Mouse (Mus musculus) lung, embryonic 16.5 days (tissue): ENCODE data around the gene Stoml2. TPM values are rescaled to one million over a fixed set of nuclear protein-coding genes. Genes with fewer than 3 reads are reported as not detected.
"Not testable (repeated sequence)": the region's sequence is repeated elsewhere in the genome, so short reads cannot be mapped to it uniquely, and the experiment has no call there.

Experiments used
- ATAC-seq: fragments of 200-750 bp; cut with Nextera tagmentation; 2 replicates; pipeline ENCODE4 v1.8.0; 2017; ENCODE audit warnings: low read depth, mild to moderate bottlenecking, moderate library complexity
- H3K27ac ChIP-seq: fragments of 300-500 bp; sonication (generic); 2 replicates; pipeline ENCODE4 v1.5.1; 2014; ENCODE audit warnings: mild to moderate bottlenecking, control low read depth, low read length
- H3K27me3 ChIP-seq: fragments of 300-500 bp; sonication (generic); 2 replicates; pipeline ENCODE4 v1.6.1; 2014; ENCODE audit warnings: low read depth, low read length, mixed read lengths; ENCODE audit not compliant: control insufficient read depth, insufficient read depth
- H3K36me3 ChIP-seq: fragments of 300-500 bp; sonication (generic); 2 replicates; pipeline ENCODE4 v1.6.1; 2014; ENCODE audit warnings: low read length; ENCODE audit not compliant: control insufficient read depth, insufficient read depth
- H3K4me1 ChIP-seq: fragments of 300-500 bp; sonication (generic); replicated peaks from 2 replicates; pipeline ENCODE4 v1.6.1; 2014; ENCODE audit warnings: low read length, mixed read lengths; ENCODE audit not compliant: control insufficient read depth, insufficient read depth
- H3K4me2 ChIP-seq: fragments of 300-500 bp; sonication (generic); 2 replicates; pipeline ENCODE4 v1.6.1; 2014; ENCODE audit warnings: low read depth, low read length, control low read depth
- H3K4me3 ChIP-seq: fragments of 300-500 bp; sonication (generic); 2 replicates; pipeline ENCODE4 v1.5.1; 2014; ENCODE audit warnings: mild to moderate bottlenecking, low read length, control low read depth
- H3K9ac ChIP-seq: fragments of 300-500 bp; sonication (generic); 2 replicates; pipeline ENCODE4 v1.6.1; 2014; ENCODE audit warnings: low read length, control low read depth
- H3K9me3 ChIP-seq: fragments of 300-500 bp; sonication (generic); 2 replicates; pipeline ENCODE4 v1.6.1; 2016; ENCODE audit warnings: low read length; ENCODE audit not compliant: control insufficient read depth
- WGBS: fragments of 180-500 bp; shearing (Covaris S2); extraction: QIAGEN DNeasy Blood & Tissue Kit; methylation state at CpG from one replicate; pipeline ENCODE4 v1.1.7; 2014; 5-methylcytosine and 5-hydroxymethylcytosine counted together
- polyA plus RNA-seq: library from polyadenylated mRNA; unstranded; fragments of >200 nt; fragmentation: Nextera tagmentation; extraction: Ambion mirVana; gene quantifications from 2 replicates; pipeline ENCODE4 v1.2.1, GENCODE M21; 2015

Stoml2 gene
- polyA plus RNA-seq, 1 experiment from 2014 or later = 286 TPM

DNA sequence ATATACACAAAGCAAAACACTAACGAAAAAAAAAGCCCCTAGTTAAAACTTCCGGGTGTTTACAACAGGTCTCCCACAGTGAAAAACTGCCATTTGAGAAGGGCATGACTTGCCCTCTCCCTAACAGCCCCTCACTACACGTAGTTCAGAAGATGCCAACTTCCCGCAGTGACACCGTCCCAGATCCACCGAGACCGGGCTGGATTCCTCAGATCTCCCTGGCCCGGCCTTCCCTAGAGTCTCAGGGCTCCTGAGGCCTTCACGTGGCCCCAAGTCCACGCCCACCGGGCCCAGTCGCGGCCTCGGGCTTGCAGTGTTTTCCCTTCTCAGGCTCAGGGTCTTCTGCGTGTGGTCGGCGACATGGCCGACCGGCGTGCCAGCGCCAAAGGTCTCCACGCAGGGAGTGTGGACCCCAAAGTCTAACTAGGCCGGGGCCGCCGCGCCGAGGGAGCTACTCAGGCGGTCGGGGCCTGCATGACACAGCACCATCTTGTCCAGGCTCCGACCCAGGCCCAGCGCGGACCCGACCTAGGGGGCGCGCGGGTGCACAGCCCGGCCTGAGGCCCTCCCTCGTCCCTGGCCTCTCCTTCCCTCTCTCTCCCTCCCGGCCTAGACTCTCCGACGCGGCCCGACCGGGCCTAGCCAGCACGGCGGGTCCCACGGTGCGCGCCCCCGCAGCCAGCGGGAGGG lies 31.9 kb downstream of the Stoml2 start:
- WGBS = 0% methylated on average over 38 of the region's 51 CpGs
- H3K9me3 ChIP-seq = no peaks in the 10 kb centered on the region

DNA sequence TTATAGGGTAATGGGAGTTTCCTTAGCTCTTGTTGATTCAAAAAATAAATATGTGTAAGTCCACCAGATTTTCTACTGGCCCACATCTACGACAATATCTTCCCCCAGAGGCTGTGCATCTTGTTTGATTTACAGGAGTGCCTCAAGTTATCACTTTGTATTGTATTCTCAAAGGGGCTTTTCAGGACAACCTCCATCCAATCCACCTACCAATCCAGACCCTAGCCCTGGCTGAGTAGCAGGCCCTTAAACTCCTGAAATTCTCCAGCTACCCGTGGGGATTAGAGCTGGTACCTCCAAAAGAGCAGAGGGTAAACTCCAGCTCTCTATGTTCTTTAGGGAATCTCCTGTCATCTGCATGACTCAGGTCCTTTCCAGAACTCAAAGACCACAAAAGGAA lies 33.5 kb downstream of the Stoml2 start:
- no peak for ATAC-seq
- Histone ChIP-seq H3K9me3 (no peaks in the 10 kb centered on the region), H3K36me3 (peaks cover 24% of the 10 kb centered on the region), H3K9ac (0 out of 2 replicates have a peak overlapping the region, but pooled peaks have one; percentile 21), H3K4me1 (peaks cover 19% of the 10 kb centered on the region), H3K27me3 (no peaks in the 10 kb centered on the region), H3K4me3 (peak overlapping the region; percentile 95), H3K27ac (no peak overlapping the region), H3K4me2 (peak overlapping the region; percentile 87)
- 42% methylated on average over 2 of the region's 2 CpGs for WGBS

More for the DNA sequence above, 31.9 kb downstream of the Stoml2 start:
- Histone ChIP-seq H3K4me3 (peak overlapping the region; percentile 95), H3K27ac (peak overlapping the region; percentile 99), H3K4me1 (peaks cover 19% of the 10 kb centered on the region), H3K27me3 (no peaks in the 10 kb centered on the region), H3K4me2 (peak overlapping the region; percentile 87), H3K9ac (peak overlapping the region; percentile 97), H3K36me3 (peaks cover 11% of the 10 kb centered on the region)
- peak; percentile 86 for ATAC-seq

DNA sequence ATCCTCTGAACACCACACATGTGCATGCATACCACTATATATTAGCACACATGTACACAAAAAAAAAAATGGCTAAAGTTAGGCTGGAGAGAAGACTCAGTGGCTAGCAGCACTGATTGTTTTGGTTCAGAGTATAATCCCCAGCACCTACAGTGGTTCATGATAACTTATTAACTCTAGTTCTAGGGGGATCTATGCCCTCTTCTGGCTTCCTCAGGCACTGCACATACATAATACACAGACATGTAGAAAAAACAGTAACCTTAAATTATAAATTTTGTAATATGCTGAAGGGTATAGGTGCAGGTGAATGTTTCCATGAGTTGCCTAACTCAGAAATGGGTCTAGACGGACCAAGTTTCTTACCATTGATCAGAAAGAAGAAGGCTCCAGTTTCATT lies 43.2 kb downstream of the Stoml2 start:
- H3K4me1 ChIP-seq = no peaks in the 10 kb centered on the region
- H3K9me3 ChIP-seq = no peaks in the 10 kb centered on the region
- H3K4me3 ChIP-seq = no peak overlapping the region
- H3K27ac ChIP-seq = no peak overlapping the region
- no peak overlapping the region for H3K4me2 ChIP-seq
- H3K9ac ChIP-seq = no peak overlapping the region
- no peaks in the 10 kb centered on the region for H3K27me3 ChIP-seq
- peaks cover 81% of the 10 kb centered on the region for H3K36me3 ChIP-seq
- 90% methylated on average over 1 of the region's 1 CpGs for WGBS
- no peak for ATAC-seq

DNA sequence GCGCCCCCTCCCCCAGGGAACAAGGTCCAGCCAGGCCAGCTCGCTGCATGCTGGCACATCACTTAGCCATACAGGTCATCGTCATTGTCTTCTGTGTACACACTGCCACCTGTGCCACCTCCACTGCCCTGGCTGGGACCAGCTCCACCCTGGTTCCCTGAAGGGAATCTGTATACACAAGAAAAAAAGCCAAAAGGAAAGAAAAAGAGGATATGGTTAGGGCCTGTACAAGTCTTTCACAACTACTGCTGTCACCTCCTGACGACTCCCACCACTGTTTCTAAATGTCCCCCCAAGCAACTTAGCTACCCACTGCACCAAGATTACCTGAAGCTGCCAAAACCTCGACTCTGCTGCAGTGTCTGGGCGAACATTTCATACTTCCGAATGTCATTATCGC lies 51.0 kb downstream of the Stoml2 start:
- not testable (repeated sequence) for H3K9me3 ChIP-seq, H3K4me1 ChIP-seq, ATAC-seq, H3K27ac ChIP-seq, H3K4me2 ChIP-seq, H3K27me3 ChIP-seq, H3K9ac ChIP-seq, H3K4me3 ChIP-seq
- peaks cover 43% of the 10 kb centered on the region for H3K36me3 ChIP-seq
- 89% methylated on average over 7 of the region's 8 CpGs for WGBS

DNA sequence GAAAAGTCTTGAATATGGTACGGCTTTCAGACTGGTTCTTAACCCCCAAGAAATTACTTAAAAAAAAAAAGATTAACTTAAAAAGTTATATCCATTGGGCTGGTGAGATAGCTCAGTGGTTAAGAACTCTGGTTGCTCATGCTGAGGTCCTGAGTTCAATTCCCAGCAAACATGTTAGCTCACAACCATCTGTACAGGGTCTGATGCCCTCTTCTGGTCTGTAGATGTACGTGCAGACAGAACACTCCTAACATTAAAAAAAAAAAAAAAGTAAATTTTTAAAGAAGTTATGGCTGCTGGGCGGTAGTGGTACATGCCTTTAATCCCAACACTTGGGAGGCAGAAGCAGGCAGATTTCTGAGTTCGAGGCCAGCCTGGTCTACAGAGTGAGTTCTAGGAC lies 53.4 kb downstream of the Stoml2 start:
- Histone ChIP-seq H3K4me1 (no peaks in the 10 kb centered on the region), H3K9me3 (no peaks in the 10 kb centered on the region), H3K4me2 (no peak overlapping the region), H3K36me3 (peaks cover 23% of the 10 kb centered on the region), H3K27me3 (no peaks in the 10 kb centered on the region), H3K27ac (no peak overlapping the region), H3K9ac (no peak overlapping the region), H3K4me3 (no peak overlapping the region)
- WGBS = 87% methylated on average over 4 of the region's 4 CpGs
- ATAC-seq = no peak

Other genes with a start within 250 kb of the Stoml2 start
- 0.04 TPM in 1 of 2 replicates, not detected in the other for gene Fam205a1, start 177.8 kb downstream of the Stoml2 start, polyA plus RNA-seq
- gene Gm12394, start 174.9 kb downstream of the Stoml2 start, polyA plus RNA-seq = 0.11 TPM in 2 replicates
- not detected in 2 replicates for gene Fam205c, start 157.5 kb downstream of the Stoml2 start, polyA plus RNA-seq
- gene Phf24, start 115.0 kb downstream of the Stoml2 start, polyA plus RNA-seq = 0.39 and 0.50 TPM in 2 replicates
- 6.2 and 7.3 TPM in 2 replicates for gene Dnajb5, start 81.9 kb downstream of the Stoml2 start, polyA plus RNA-seq
- gene 1700022I11Rik, start 62.1 kb downstream of the Stoml2 start, polyA plus RNA-seq = 0.44 and 0.53 TPM in 2 replicates
- gene Vcp, start 31.2 kb downstream of the Stoml2 start, polyA plus RNA-seq = 482 and 519 TPM in 2 replicates
- gene Fancg, start 21.2 kb downstream of the Stoml2 start, polyA plus RNA-seq = 22.5 and 24.1 TPM in 2 replicates
- gene Pigo, start 5.9 kb downstream of the Stoml2 start, polyA plus RNA-seq = 21.8 and 24.8 TPM in 2 replicates
- gene Fam214b, start 14.5 kb upstream of the Stoml2 start, polyA plus RNA-seq = 9.6 and 11.7 TPM in 2 replicates
- gene Unc13b, start 27.2 kb upstream of the Stoml2 start, polyA plus RNA-seq = 5.4 and 6.5 TPM in 2 replicates
- gene Atp8b5, start 235.4 kb upstream of the Stoml2 start, polyA plus RNA-seq = 0.21 and 0.39 TPM in 2 replicates